Mouse (Mus musculus) hindbrain, embryonic 16.5 days (tissue): ENCODE results near the gene Slc9a4. TPM values are rescaled to one million over a fixed set of nuclear protein-coding genes. Genes with fewer than 3 reads are reported as not detected.
"Not testable (repeated sequence)": the region's sequence is repeated elsewhere in the genome, so short reads cannot be mapped to it uniquely, and the experiment has no call there.

Experiments used
- ATAC-seq: fragments of 200-750 bp; cut with Nextera tagmentation; 2 replicates; pipeline ENCODE4 v1.8.0; 2017; ENCODE audit warnings: moderate TSS enrichment, moderate library complexity
- H3K27ac ChIP-seq: fragments of 300-500 bp; sonication (generic); 2 replicates; pipeline ENCODE4 v1.5.1; 2014; ENCODE audit warnings: low read depth, mild to moderate bottlenecking, control low read depth, low read length, moderate library complexity
- H3K27me3 ChIP-seq: fragments of 300-500 bp; sonication (generic); replicated peaks from 2 replicates; pipeline ENCODE4 v1.6.1; 2014; ENCODE audit warnings: low read length; ENCODE audit not compliant: control insufficient read depth, insufficient read depth
- H3K36me3 ChIP-seq: fragments of 300-500 bp; sonication (generic); 2 replicates; pipeline ENCODE4 v1.6.1; 2014; ENCODE audit warnings: mild to moderate bottlenecking, low read length, moderate library complexity, mixed read lengths; ENCODE audit not compliant: control insufficient read depth, insufficient read depth
- H3K4me1 ChIP-seq: fragments of 300-500 bp; sonication (generic); 2 replicates; pipeline ENCODE4 v1.6.1; 2014; ENCODE audit warnings: low read depth, low read length; ENCODE audit not compliant: control insufficient read depth, insufficient read depth
- H3K4me2 ChIP-seq: fragments of 300-500 bp; sonication (generic); 2 replicates; pipeline ENCODE4 v1.6.1; 2014; ENCODE audit warnings: mild to moderate bottlenecking, low read length, control low read depth, moderate library complexity
- H3K4me3 ChIP-seq: fragments of 300-500 bp; sonication (generic); 2 replicates; pipeline ENCODE4 v1.5.1; 2014; ENCODE audit warnings: mild to moderate bottlenecking, low read length, control low read depth, moderate library complexity
- H3K9ac ChIP-seq: fragments of 300-500 bp; sonication (generic); 2 replicates; pipeline ENCODE4 v1.6.1; 2014; ENCODE audit warnings: low read depth, mild to moderate bottlenecking, control low read depth, low read length, moderate library complexity
- H3K9me3 ChIP-seq: fragments of 300-500 bp; sonication (generic); 2 replicates; pipeline ENCODE4 v1.6.1; 2014; ENCODE audit warnings: mild to moderate bottlenecking, low read length, moderate library complexity; ENCODE audit not compliant: control insufficient read depth
- WGBS: fragments of 180-500 bp; shearing (Covaris S2); extraction: QIAGEN DNeasy Blood & Tissue Kit; methylation state at CpG from one replicate; pipeline ENCODE4 v1.1.7; 2014; 5-methylcytosine and 5-hydroxymethylcytosine counted together
- polyA plus RNA-seq: library from polyadenylated mRNA; unstranded; fragments of >200 nt; fragmentation: Nextera tagmentation; extraction: Ambion mirVana; gene quantifications from 2 replicates; pipeline ENCODE4 v1.2.1, GENCODE M21; 2015

Gene Slc9a4
- polyA plus RNA-seq, 1 experiment from 2014 or later: 0.24 TPM

- 94% methylated on average over 4 of the region's 4 CpGs for WGBS
- Histone ChIP-seq H3K9me3 (no peaks in the 10 kb centered on the region), H3K9ac (no peak overlapping the region), H3K4me3 (no peak overlapping the region), H3K4me1 (no peaks in the 10 kb centered on the region), H3K27ac (no peak overlapping the region), H3K36me3 (no peaks in the 10 kb centered on the region), H3K27me3 (no peaks in the 10 kb centered on the region), H3K4me2 (no peak overlapping the region)
- ATAC-seq: no peak
Measured at GRCm38 (mm10) chr1:40590931-40591330, 11.1 kb downstream of the Slc9a4 start.

GRCm38 (mm10) chr1:40597822-40598221 is 17.9 kb downstream of the Slc9a4 start:
- WGBS: 63% methylated on average over 5 of the region's 5 CpGs
- Histone ChIP-seq H3K9me3 (no peaks in the 10 kb centered on the region), H3K4me2 (no peak overlapping the region), H3K9ac (no peak overlapping the region), H3K4me1 (no peaks in the 10 kb centered on the region), H3K27ac (no peak overlapping the region), H3K36me3 (no peaks in the 10 kb centered on the region), H3K4me3 (no peak overlapping the region), H3K27me3 (no peaks in the 10 kb centered on the region)
- ATAC-seq: no peak

GRCm38 (mm10) chr1:40599661-40600060 is 19.8 kb downstream of the Slc9a4 start:
- H3K9ac ChIP-seq, ATAC-seq, H3K36me3 ChIP-seq, H3K27ac ChIP-seq, H3K4me1 ChIP-seq, H3K27me3 ChIP-seq, H3K4me2 ChIP-seq, H3K9me3 ChIP-seq, H3K4me3 ChIP-seq: not testable (repeated sequence)
- WGBS: 90% methylated on average over 9 of the region's 9 CpGs

- Histone ChIP-seq H3K4me1 (no peaks in the 10 kb centered on the region), H3K4me3 (no peak overlapping the region), H3K9ac (no peak overlapping the region), H3K9me3 (no peaks in the 10 kb centered on the region), H3K4me2 (no peak overlapping the region), H3K27ac (no peak overlapping the region), H3K36me3 (no peaks in the 10 kb centered on the region), H3K27me3 (no peaks in the 10 kb centered on the region)
- no peak for ATAC-seq
- 88% methylated on average over 25 of the region's 25 CpGs for WGBS
Measured at GRCm38 (mm10) chr1:40600394-40601327, 20.8 kb downstream of the Slc9a4 start.

- ATAC-seq: no peak
- H3K4me3 ChIP-seq: no peak overlapping the region
- no peaks in the 10 kb centered on the region for H3K4me1 ChIP-seq
- 90% methylated on average over 3 of the region's 3 CpGs for WGBS
- no peaks in the 10 kb centered on the region for H3K9me3 ChIP-seq
- no peak overlapping the region for H3K4me2 ChIP-seq
- no peaks in the 10 kb centered on the region for H3K27me3 ChIP-seq
- no peak overlapping the region for H3K27ac ChIP-seq
- no peaks in the 10 kb centered on the region for H3K36me3 ChIP-seq
- no peak overlapping the region for H3K9ac ChIP-seq
Measured at GRCm38 (mm10) chr1:40601461-40601860, 21.6 kb downstream of the Slc9a4 start.

GRCm38 (mm10) chr1:40613219-40613618 is 33.3 kb downstream of the Slc9a4 start:
- no peak for ATAC-seq
- 92% methylated on average over 2 of the region's 2 CpGs for WGBS

GRCm38 (mm10) chr1:40619093-40619492 is 39.2 kb downstream of the Slc9a4 start:
- Histone ChIP-seq H3K4me3 (no peak overlapping the region), H3K4me2 (no peak overlapping the region), H3K27me3 (no peaks in the 10 kb centered on the region), H3K9ac (no peak overlapping the region), H3K4me1 (no peaks in the 10 kb centered on the region), H3K36me3 (no peaks in the 10 kb centered on the region), H3K9me3 (no peaks in the 10 kb centered on the region), H3K27ac (no peak overlapping the region)
- no peak for ATAC-seq
- 86% methylated on average over 5 of the region's 5 CpGs for WGBS

More at GRCm38 (mm10) chr1:40613219-40613618, 33.3 kb downstream of the Slc9a4 start:
- H3K9me3 ChIP-seq: no peaks in the 10 kb centered on the region
- H3K9ac ChIP-seq: no peak overlapping the region
- H3K27ac ChIP-seq: no peak overlapping the region
- no peaks in the 10 kb centered on the region for H3K27me3 ChIP-seq
- H3K4me1 ChIP-seq: no peaks in the 10 kb centered on the region
- no peak overlapping the region for H3K4me2 ChIP-seq
- H3K4me3 ChIP-seq: no peak overlapping the region
- H3K36me3 ChIP-seq: no peaks in the 10 kb centered on the region

- Histone ChIP-seq H3K9me3 (no peaks in the 10 kb centered on the region), H3K27ac (no peak overlapping the region), H3K4me2 (no peak overlapping the region), H3K4me1 (no peaks in the 10 kb centered on the region), H3K4me3 (no peak overlapping the region), H3K9ac (no peak overlapping the region), H3K27me3 (no peaks in the 10 kb centered on the region), H3K36me3 (no peaks in the 10 kb centered on the region)
- WGBS: 80% methylated on average over 5 of the region's 5 CpGs
- ATAC-seq: no peak
Measured at GRCm38 (mm10) chr1:40619871-40620270, 40.0 kb downstream of the Slc9a4 start.

GRCm38 (mm10) chr1:40624954-40625353 is 45.1 kb downstream of the Slc9a4 start:
- H3K4me1 ChIP-seq: no peaks in the 10 kb centered on the region
- no peak overlapping the region for H3K27ac ChIP-seq
- H3K27me3 ChIP-seq: no peaks in the 10 kb centered on the region
- H3K9me3 ChIP-seq: no peaks in the 10 kb centered on the region
- no peak for ATAC-seq
- H3K4me3 ChIP-seq: no peak overlapping the region
- no peaks in the 10 kb centered on the region for H3K36me3 ChIP-seq
- WGBS: 23% methylated on average over 3 of the region's 3 CpGs
- H3K4me2 ChIP-seq: no peak overlapping the region
- no peak overlapping the region for H3K9ac ChIP-seq
